Mouse (Mus musculus): ENCODE data around the gene Spag9. TPM values are rescaled to one million over a fixed set of nuclear protein-coding genes. Genes with fewer than 3 reads are reported as not detected.

The Spag9 gene
- total RNA-seq, 1 experiment from 2014 or later = 87.9 TPM

DNA sequence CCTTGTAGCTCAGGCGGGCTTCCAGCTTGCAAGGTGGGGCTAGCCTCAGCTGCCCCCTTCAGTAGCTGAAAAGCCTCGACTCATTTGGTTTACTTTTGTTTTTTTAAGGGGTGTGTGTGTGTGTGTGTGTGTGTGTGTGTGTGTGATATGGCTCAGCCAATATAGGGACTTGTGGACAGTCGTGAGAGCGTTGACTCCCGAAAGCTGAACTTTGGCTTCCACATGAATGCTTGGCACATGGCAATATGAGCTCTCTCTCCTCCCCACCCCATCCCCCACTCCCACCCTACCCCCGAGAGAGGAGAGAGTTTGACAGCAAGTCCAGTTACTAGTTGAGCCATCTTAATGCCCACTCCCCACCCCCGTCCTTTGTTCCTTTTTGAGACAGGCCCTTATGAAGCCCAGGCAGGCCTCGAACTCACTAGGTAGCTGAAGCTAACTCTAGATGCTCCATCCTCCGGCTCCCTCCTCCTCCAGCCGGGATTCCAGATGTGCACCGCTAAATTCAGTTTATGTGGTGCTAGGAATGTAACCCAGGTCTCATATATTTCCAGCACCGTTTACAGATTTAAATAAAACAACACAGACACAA is 152.3 kb downstream of the Spag9 start:
- no peak for ATAC-seq (replicated peaks; ENCODE audit: low read depth, poor library complexity, severe bottlenecking)

DNA sequence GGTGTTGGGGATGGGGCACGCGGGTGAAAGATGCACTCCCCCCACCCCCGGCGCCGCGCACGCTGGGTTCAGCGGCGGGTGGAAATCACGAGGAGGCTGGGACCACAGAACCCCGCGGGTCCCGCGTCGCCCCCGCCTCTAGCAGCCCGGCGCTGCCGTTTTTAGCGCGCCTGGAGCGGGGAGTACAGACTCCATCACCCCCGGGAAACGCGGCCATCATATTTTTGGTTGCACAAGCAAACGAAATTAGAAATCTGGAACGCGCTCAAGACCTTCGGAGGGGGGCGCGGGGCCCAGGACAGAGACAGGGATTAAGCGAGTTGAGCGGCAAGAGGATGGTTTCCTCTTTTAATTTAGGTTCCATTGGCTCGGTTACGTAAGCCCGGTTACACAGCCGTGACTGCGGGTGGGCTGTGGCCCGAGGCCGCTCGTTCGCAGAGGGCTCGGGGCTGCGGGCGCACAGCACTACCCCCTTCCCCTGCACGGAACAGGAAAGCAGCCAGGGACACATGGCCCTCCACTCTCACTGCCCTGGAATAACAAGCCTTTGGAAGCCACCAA is 153.1 kb downstream of the Spag9 start:
- ATAC-seq (replicated peaks; ENCODE audit: low read depth, poor library complexity, severe bottlenecking) = peak; percentile 48

DNA sequence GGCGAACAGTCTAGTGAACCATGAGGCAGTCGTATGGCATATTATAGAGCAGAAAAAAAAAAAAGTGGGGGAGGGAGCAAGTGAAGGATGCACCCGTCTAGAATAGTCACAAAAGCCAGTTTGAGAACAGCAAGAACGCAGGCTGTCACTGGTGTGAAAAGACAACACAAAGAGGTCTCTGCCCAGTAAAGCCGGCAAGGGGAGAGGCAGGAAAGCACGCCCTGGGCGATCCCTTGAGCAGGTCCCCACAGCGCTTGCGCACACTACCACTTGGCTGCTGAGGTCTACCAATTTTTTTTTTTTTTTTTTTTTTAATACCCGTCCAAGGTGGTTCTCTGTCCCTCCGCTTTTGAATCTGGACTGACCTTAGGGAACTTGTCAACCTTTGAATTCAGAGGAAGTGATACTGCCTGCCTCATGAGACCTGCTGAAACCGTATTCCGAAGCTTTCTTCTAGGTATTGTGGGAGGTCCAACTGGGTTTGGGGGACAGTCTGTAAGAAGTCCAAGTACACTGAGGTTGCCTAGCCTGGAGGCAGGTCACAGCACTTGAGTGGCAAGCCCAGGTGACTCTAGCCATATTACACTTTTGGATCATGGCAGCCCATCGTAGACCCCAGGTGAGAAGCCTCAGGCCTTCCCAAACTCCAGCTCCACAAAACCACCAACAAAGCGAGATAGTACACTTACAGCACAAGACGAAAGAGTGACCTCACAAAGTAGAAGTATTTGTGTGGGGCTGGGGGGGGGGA is 153.8 kb downstream of the Spag9 start:
- peak; percentile 33 for ATAC-seq (replicated peaks; ENCODE audit: low read depth, poor library complexity, severe bottlenecking)

DNA sequence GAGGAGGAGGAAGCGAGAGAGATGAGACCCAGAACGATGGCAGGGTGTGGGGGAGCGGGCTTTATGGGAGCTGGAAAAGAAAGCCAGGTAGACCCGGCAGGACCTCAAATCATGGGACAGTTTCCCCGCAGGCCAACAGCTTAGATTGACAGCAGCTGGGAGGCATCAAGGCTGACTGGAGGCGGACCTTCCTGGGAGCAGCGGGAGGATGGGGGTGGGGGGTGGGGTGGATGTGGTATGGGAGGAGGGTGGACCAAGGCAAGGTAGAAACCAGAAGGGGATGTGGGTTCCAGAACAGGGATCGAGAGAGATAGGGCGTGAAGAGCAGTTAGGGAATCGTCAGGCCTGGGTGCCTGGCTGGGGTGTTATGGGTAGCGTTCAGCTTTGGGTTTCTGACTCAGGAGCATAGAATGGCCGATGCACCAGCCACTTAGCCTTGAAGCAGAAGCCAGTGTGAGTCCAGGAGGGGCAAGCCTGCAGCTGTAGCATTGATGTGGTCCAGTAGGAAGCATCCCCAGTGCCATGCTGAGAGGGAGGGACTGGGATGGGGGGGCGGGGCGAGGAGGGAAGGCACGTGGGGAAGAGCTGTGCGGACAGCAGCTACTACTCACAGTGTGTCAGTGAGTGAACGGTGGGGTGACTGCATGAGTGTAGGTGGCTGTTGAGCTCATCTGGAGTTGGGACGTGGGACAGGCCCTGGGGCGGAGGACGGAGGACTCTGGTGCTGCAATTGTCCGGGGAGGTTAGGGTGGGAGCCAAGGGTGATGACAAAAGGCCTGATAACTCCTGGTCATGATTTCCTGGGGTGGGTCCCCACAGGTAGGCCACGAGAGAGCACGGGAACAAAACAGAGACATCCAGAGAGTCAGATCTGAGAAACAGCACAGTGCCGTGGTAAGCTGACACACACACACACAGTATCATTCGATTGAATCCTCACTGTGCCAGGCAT is 154.9 kb downstream of the Spag9 start:
- ATAC-seq (replicated peaks; ENCODE audit: low read depth, poor library complexity, severe bottlenecking) = no peak

DNA sequence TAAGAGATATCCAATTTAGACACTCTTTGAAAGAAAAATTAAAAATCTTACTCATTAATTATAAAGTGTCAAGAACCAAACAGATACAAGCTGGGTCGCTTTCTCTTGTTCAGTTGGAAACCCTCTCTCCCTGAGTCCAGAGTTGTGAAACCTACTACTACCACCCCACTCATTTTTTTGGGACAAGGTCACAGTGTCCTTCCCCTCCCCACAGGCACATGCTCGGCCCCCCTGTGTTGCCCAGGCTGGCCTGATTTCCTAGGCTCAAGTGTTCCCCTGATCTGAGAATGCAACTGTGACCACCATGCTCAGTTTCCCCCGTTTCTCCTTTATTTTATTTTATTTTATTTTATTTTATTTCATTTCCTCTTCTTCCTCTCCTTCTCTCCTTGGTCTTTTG is 158.3 kb downstream of the Spag9 start:
- no peak for ATAC-seq (replicated peaks; ENCODE audit: low read depth, poor library complexity, severe bottlenecking)

DNA sequence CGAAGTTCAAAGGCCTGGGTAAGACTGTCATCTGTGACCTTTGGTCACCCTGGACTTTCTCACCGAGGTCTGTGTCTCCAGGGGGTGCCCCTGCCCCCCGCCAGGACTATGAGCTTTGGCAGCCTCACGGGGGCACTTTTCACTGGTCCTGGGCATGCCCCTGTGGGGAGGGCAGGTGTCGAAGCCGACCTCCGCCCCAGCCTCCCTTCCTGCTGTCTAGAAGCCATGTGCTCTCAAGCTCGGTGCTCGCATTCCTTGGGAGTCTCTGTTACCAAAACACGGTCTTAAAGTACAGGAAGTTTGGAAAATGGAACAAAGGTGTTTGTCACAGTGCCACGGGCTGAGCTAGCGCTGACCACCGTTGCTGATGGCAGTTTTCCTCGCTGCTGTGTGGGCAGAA is 162.6 kb downstream of the Spag9 start:
- ATAC-seq (replicated peaks; ENCODE audit: low read depth, poor library complexity, severe bottlenecking) = no peak

DNA sequence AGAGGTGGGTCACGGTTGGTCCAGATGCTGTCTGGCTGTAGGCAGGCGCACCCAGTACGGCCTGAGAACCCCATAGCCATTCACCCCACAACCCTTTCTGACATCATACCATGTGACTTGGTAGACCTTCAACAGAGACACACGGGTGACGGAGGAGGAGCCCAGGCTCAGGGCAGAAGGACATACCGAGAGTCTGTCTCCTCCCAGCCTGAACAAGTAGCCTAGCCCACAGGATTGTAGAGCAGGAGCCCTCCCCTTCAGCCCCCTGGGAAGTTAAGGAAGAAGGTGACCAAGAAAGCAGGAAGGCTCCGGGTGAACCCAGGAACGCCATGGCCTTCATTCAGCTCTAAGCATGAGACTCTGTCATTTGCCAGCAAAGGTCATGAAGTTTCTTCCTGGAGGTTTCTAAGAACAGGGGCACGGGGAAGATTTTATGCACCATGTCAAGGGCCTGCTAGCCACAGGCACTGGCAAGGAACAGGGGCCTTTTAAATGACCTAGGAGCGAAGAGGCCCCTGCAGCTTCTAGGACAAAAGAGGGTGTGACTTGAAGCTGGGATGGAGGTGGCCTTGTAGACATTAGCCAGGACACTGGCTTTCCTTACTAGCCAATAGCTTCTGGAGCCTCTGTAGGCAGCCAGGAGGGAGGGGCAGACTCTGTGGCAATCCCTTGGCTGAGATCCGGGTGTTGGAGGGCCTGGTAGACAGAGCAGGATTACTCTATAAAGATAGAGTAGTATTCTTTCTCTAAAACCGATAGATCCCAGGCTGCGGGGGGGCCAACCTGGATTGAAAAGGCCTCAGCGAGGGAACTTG is 163.4 kb downstream of the Spag9 start:
- ATAC-seq (replicated peaks; ENCODE audit: low read depth, poor library complexity, severe bottlenecking) = no peak

DNA sequence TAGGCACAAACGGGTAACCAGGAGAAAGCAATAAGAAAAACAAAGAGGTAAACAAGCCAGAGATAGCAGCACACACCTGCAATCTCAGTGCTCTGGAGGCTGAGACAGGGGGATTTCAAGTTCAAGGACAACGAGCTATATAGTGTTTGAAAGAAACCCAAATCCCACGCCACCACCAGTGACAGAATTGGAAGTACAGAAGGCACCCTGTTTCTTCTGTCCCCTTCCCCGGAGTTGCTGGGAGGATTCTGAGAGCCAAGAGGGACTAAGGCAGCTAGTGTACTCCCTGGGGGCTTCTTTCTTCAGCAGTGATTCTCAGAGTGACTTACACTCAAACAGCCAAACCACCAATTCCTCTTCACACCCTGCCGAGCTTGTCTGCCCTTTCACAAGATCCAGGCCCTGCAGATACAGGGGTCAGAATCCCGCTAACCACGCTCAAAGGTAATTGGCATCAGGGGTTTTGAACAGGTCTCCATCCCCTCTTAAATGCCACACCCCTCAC is 164.1 kb downstream of the Spag9 start:
- ATAC-seq (replicated peaks; ENCODE audit: low read depth, poor library complexity, severe bottlenecking) = no peak

DNA sequence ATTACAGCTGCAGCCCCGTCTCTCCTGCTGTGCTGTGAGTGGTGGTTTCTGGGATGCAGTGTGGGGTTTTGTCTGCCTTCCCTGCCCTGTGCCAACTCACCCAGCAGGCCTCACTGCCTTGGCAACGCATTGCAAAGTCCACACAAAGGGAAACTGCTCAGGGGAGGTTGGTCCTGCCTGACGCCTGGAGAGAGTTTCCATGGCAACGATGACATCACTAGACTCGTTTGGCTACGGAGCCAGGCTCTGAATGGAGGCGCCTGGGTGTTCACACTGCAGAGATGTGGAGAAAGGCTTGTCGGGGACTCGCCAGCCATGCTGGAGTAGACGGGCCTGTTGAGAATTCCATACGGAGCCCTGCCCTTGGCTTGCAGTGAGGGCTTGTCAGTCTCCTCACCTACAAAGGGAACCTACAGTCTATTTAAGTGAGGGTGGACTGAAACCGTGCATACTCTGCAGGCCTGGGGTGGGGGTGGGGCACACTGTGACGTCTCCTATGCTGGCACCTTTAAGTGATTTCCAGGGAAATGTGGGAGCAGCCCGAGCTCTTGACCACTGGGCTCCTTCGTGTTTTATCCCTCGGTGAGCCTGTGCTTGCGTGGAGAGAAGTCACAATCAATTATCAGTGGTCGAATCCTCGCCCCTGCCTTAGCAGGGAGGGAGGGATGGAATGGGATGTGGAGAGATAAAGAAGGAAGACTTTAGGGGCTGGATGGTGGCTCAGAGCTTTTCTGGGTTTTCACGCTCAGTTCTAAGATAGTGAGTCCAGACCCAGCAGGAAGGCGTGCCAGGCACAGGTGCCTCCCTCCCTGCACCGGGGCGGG is 164.8 kb downstream of the Spag9 start:
- ATAC-seq (replicated peaks; ENCODE audit: low read depth, poor library complexity, severe bottlenecking) = peak; percentile 88

DNA sequence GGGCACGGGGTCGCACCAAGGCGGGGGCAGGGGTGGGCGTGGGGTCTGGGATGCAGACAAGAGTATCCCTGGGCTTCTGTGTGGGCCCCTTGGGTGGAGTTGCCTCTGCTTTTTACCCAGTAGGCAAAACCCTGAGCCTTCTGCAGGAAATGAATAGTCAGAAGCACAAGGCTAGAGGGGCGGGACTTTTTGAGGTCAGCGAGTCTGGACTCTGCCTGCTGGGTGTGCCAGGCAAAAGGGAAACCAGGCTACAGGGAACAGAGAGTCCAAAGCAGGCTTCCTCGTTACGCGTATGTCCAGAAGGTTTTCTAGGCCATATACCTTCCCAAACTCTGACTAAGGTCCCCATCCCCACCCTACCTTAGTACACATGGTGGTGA is 165.4 kb downstream of the Spag9 start:
- peak; percentile 71 for ATAC-seq (replicated peaks; ENCODE audit: low read depth, poor library complexity, severe bottlenecking)

DNA sequence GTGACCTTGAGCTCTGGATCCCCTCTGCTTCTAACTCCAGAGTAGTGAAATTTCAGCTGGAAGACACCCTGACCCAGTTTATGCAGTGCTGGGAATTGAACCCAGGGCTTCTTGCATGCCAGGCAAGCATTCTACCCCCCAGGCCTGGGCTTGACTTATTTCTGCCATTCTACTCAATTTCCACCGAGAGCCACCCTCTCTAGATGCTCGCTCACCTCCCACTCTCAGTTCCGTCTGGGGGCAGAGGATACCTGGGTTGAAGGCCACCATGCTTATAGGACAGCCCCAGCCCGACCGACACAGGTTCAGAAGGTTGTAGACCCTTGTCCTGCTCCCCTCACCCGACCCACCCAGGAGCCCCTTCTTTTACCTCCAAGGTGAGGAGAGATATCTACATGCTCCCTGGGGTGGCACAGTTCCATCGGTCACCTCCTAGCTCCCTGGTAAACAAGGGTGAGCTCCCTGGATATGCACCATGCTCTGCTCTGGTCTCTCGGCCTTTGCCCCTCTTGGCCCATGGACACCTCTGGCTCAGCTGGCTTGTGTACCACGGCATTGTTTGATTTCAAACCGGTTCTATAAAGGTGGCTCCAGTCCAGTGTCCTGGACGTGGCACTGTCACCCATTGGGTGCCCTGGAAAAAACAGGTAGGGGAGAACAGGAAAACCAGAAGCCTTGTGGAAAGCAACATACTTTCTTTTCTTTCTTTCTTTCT is 166.1 kb downstream of the Spag9 start:
- ATAC-seq (replicated peaks; ENCODE audit: low read depth, poor library complexity, severe bottlenecking) = no peak

DNA sequence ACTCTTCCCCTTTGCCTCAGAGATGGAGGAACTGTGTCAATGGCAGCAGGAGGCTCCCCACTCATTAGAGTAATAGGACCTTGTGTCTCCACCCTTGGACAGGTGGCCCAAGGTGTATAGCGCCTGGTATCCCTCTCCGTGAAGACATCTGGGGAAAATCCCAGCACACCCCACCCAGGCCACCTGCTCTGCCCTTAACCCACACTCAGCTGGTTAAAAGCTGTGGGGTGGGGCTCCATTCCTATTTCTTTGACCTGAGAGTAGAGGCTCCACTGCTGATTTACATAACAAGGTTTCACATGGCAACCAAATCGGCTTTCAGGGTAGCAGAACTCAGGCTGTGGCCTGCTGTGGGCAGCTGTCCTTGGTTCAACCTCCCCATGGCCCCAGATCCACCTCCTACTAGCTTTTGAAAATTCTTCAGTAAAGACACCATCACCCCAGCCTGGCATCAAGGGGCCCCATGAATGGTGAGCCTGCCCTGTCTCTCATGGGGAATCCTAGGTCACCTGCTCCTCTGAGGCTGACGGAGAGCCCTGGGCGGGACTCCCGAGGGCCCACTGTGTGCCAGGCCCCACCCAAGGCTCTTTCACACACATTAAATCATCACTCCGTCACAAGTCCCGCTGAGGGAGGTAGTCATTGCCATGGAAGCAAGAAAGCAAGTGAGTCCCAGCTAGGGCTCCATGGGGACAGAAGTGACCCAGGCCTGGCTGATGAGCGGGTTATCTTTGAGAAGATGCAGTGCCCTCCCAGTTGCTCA is 167.3 kb downstream of the Spag9 start:
- ATAC-seq (replicated peaks; ENCODE audit: low read depth, poor library complexity, severe bottlenecking) = no peak

DNA sequence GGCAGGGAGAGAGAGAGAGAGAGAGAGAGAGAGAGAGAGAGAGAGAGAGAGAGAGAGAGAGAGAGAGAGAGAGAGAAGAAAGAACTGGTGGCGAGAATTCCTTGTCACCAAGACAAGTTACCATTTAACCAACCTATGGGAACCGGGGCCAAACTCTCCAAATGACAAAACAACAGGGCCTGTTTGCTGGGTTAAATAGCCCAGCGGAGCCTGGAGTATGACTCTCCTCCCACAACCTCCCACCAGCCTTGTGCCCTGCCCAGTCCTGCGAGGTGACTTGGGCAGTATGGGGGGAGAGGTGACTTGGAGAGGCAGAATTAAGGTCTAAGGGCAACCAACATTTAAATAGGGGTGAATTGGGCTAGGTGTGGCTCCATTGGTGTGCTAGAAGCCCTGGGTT is 169.9 kb downstream of the Spag9 start:
- ATAC-seq (replicated peaks; ENCODE audit: low read depth, poor library complexity, severe bottlenecking) = no peak

DNA sequence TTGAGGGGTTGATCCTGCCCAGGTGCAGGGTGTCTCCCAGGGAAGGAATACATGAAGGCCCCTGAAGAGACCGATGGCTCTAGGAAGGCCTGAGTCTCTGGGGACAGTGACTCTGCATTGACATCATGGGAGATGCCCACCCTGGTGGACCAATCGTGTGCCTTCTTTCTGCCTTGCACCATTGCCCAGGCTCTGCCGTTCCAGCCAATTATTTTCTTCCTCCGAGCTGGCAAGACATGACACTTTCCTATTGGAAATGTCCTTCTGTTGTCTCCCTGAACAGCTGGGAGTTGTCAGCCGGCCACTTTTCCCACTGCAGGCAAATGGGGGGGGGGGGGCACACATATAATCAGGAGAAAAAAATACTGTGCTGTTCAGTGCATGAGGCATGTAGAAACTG is 172.3 kb downstream of the Spag9 start:
- ATAC-seq (replicated peaks; ENCODE audit: low read depth, poor library complexity, severe bottlenecking) = no peak

DNA sequence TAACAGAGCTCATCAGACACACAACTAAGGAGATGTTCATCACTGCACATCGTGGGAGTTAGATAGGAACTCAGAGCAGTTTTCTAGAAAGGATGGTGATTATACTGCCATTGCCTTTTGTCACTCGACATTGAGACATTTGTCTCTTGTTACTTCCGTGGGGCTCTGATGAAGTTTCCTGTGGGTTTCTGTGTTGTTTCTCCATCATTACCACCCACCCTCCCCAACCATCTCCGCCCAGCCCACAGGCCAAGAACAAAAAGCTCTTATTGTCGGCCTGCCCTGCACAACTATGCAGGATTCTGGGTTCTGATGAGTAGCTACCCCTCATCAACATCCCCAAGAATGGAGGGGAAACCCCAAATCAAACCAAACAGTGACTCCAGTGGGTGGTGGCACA is 173.7 kb downstream of the Spag9 start:
- no peak for ATAC-seq (replicated peaks; ENCODE audit: low read depth, poor library complexity, severe bottlenecking)

DNA sequence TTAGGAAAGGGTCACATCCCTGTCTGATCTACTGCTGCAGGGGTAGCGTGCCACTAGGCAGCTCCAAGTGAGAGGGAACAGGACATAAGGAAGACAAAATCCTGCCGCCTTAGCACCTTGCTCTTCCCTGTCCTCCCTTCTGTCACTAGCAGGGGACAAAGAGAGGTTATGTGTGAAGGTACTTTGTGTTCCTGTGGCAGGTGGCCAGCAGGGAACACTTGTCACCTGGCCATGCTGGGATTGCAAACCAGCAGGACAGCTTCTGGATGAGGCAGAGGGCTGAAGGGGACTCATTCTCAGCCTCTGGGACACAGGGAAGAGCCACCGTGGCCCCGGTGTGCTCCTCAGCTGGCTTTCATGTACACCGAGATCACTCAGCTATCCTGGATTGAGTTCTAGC is 175.8 kb downstream of the Spag9 start:
- no peak for ATAC-seq (replicated peaks; ENCODE audit: low read depth, poor library complexity, severe bottlenecking)

DNA sequence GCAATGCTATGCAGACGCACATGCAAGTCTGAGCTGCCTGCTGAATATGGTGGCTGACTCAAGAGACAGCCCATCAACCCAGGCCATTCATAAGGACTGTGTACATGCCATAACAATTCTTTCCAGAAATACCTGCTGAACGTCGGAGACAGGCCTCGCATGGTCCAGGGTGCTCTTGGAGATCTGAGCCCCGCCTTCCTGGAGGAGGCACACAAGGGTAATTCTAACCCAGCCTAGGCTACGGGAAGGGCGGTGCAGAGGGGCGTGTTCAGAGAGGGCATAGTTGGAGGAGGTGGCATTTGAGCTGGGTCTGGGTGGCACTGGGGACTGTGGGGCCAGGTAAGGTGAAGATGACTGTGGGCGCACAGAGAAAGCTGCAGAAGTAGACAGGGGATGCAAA is 176.3 kb downstream of the Spag9 start:
- no peak for ATAC-seq (replicated peaks; ENCODE audit: low read depth, poor library complexity, severe bottlenecking)

Data from common myeloid progenitor, adult 5-6 weeks (primary cell).